Mouse (Mus musculus) left cerebral cortex, adult 8-10 months (tissue): ENCODE measurements at regions not wholly inside any gene's neighbourhood (a gene's known extent, or its start where the extent isn't known, plus 50 kb on each side); places are given as distances from the start of the nearest gene placed in this dataset.
A peak's percentile ranks its signal among the peaks of the same experiment; 100 is the strongest.

Experiments used
- DNase-seq, 2 experiments: peaks; one replicate each; pipeline ENCODE4 v3.0.0; 2022; ENCODE audit warnings: low spot score in 2 of 2

DNA sequence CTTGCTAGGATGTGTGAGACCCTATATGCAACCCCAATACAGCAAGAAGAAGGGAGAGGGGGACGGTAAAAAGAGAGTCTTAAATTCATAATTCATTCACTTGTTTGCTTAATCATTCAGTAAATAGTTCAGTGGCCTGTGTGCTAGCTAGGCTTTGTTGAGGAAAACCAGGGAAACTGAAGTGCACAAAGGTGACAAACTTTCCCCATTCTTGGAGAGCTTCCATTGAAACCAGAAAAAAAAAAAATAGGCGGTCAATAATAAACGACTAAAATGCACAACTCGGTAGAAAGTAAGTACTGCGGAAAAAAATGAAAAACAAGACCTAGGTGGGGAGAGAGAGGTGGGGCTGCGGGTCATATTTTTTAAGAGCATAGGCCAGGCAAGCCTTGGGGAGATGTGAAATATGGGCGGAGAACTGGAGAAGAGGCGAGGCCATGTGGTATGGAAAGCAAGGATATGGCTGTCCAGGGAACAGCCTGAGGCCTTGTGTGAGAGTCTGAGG, 72.3 kb upstream of the Hes1 start:
- no peak for DNase-seq

DNA sequence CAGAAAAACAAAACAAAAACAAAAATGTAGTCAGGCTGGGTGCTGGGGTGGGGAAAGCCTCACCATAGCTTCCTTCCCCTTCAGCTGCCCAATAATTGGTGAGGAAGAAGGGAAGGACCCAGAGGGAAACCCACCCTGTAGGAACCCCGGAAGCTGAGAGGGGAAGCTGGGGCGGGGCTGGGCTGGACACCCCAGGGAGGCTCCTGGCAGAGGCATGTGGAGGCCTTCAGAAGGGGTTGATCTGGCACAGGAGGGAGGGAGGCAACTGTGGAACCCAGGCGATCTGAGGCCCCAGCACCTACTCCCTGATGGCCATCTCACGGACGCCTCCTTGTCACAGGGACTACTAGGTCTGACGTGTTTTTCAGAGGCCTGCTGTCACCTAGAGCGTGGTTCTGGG, 71.1 kb upstream of the Hes1 start:
- DNase-seq = no peak

GRCm38 (mm10) chr16:29993535-29993934, 70.6 kb upstream of the Hes1 start:
- DNase-seq = no peak

DNA sequence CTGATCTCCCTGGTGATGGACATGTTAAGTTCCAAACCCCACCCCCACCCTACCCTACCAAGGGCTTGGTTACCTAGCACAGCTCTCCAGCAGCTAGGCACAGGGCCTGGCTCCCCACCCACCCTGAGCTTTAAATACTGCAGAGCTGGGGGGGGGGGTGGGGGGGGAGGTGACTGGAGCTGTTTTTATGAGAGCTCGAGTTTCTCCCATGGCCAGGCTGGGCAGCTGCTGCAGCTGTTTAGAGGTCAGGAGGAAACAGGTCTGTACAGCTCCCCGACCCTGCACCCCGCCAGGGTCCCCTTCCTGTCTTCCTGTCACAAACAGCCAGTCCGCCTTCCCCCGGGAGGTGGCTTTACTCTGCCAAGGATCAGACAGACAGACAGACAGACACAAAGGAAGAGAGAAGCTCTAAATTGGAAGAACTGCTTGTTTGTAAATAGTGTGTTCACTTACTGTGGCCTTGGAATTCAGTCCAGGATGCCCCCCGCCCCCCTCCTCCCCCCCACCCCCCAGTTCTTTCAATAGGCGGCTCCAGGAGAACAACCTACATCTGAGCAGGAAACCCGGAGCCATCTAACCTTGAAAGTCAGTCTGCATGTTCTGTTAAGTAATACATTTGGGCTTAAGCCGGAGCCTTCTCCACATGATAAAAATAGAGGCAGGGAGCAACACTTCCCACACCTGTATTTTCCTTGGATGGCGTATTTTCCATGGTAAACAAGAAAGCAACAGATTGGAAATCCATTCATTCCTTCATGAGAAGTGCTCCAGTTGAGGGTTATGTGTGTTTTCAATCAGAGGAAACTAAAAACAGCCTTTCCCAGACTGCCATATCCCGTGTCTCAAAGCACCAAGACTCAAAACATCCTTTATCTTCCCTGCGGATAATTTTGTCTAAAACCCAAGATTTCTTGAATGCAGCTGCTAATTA, 67.8 kb upstream of the Hes1 start:
- DNase-seq = no peak

GRCm38 (mm10) chr16:30000166-30000565, 64.0 kb upstream of the Hes1 start:
- DNase-seq = no peak

- no peak for DNase-seq
These were observed 59.1 kb upstream of the Hes1 start for GRCm38 (mm10) chr16:30005124-30005523.

GRCm38 (mm10) chr16:30006826-30007225, 57.4 kb upstream of the Hes1 start:
- no peak for DNase-seq

GRCm38 (mm10) chr16:30008451-30009357, 55.5 kb upstream of the Hes1 start:
- peak; percentile 49 to 90 for DNase-seq

DNA sequence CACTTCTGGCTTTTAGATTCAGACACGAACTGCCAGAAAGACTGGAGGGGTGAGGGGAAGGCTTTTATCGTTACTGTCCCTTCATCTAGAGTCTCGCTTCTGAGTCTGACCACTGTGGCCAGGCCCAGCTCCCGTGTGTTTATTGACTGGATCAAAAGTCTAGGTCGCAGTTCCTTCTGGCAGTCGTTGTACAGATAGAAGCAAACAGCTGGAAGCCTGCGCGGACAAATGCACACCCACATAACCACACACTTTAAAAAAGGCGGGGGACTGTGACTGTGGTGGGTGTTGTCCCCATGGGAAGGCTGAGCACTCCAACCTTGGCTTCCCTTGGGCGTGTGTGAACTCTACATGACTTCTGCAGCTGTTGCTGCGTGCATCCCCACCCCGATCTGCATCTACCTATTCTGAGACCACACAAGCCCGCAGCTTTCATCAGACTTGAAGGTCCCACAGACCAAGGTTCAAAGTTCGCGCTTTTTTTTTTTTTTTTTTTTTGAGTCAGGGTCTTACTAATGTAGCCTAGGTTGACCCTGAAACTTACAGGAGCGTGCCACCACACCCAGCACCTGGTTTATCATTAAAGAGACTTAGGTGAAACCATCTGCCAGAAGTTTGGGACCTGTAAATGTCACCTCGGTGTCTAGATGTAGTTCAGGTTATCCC, 54.5 kb upstream of the Hes1 start:
- DNase-seq = no peak

DNA sequence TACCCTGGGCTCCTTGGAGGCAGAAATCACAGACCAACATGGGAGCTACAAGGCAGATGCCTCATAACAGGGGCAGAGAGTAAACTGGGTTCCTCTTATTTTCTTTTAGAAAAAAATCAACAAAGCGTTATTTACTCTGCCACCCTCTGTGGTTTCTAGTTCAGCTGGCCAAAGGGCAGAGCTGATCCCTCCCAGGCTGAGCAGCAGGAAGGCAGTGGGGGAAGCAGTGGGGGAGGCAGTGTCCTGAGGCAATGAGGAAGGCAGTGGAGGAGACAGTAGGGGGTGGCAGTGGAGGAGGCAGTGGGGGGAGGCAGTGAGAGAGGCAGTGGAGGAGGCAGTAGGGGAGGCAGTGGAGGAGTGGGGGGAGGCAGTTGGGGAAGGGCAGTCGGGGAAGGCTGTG, 51.1 kb upstream of the Hes1 start:
- DNase-seq = no peak

DNA sequence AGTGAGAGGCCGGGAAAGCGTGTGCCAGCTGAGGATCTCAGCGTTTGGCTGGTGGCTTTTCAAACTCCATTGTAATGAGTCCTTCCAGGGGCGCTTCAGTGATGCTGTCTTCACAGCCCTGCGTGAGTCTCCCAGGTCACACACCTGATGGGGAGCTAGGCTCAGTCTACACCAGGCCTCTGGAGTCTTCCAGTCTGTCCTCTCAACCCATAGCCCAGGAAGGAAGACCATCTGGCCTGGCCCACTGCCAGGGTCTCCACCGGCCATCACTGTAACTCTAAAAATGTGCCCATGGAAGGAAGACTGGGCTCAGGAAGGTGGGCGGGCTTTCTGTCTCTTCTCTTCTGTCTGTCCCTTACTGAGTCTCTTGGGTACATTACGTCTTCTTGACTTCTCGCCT, 50.2 kb upstream of the Hes1 start:
- no peak for DNase-seq
